Mouse (Mus musculus) MEL-GATA-1-ER (cell line): ENCODE results near the gene Mtg2.
A peak's percentile ranks its signal among the peaks of the same experiment; 100 is the strongest.

Experiments used
- DNase-seq: peaks from one replicate; pipeline ENCODE4 v3.0.0-alpha.2; 2012; ENCODE audit warnings: low read depth; ENCODE audit errors: extremely low read depth

Gene Mtg2

GRCm38 (mm10) chr2:180070481-180071453 lies at the start of gene Mtg2:
Gene Mtg2 (plus strand): TSS chr2:180070588.
- DNase-seq: peak; percentile 60

GRCm38 (mm10) chr2:180020919-180021318 lies 49.5 kb upstream of the Mtg2 start:
- DNase-seq: no peak

- DNase-seq: no peak
These were observed 47.6 kb upstream of the Mtg2 start for GRCm38 (mm10) chr2:180022751-180023150.

GRCm38 (mm10) chr2:180024401-180025098 lies 45.8 kb upstream of the Mtg2 start, which contains the start of gene Lsm14b:
Gene Lsm14b (plus strand): TSS chr2:180024987.
- peak; percentile 81 for DNase-seq

- no peak for DNase-seq
These were observed 45.1 kb upstream of the Mtg2 start for GRCm38 (mm10) chr2:180025135-180025860.

- no peak for DNase-seq
These were observed 44.6 kb upstream of the Mtg2 start for GRCm38 (mm10) chr2:180025861-180026200.

GRCm38 (mm10) chr2:180027768-180028167 lies 42.6 kb upstream of the Mtg2 start:
- no peak for DNase-seq

GRCm38 (mm10) chr2:180031270-180031669 lies 39.1 kb upstream of the Mtg2 start:
- no peak for DNase-seq

- no peak for DNase-seq
These were observed 37.5 kb upstream of the Mtg2 start for GRCm38 (mm10) chr2:180032925-180033324.

- no peak for DNase-seq
These were observed 36.4 kb upstream of the Mtg2 start for GRCm38 (mm10) chr2:180033956-180034355.

- no peak for DNase-seq
These were observed 35.6 kb upstream of the Mtg2 start for GRCm38 (mm10) chr2:180034753-180035152.

GRCm38 (mm10) chr2:180040406-180040805 lies 30.0 kb upstream of the Mtg2 start:
- no peak for DNase-seq

- no peak for DNase-seq
These were observed 28.7 kb upstream of the Mtg2 start for GRCm38 (mm10) chr2:180041577-180042255.

- DNase-seq: peak; percentile 56
These were observed 28.0 kb upstream of the Mtg2 start, which contains the start of the genes Psma7 and Ss18l1 for GRCm38 (mm10) chr2:180042256-180042857. Gene Psma7 (minus strand): TSS chr2:180042433. Gene Ss18l1 (plus strand): TSS chr2:180042509.

- no peak for DNase-seq
These were observed 27.4 kb upstream of the Mtg2 start for GRCm38 (mm10) chr2:180042858-180043515.

- DNase-seq: no peak
These were observed 25.1 kb upstream of the Mtg2 start for GRCm38 (mm10) chr2:180045283-180045682.

GRCm38 (mm10) chr2:180047580-180047979 lies 22.8 kb upstream of the Mtg2 start:
- no peak for DNase-seq

- DNase-seq: no peak
These were observed 22.3 kb upstream of the Mtg2 start for GRCm38 (mm10) chr2:180047980-180048635.

GRCm38 (mm10) chr2:180050986-180051385 lies 19.4 kb upstream of the Mtg2 start:
- DNase-seq: no peak
